Mouse (Mus musculus) embryo, embryonic 10 days (tissue): ENCODE data around the gene Uhrf1bp1.

Source experiments
- DNase-seq: peaks from one replicate; pipeline ENCODE4 v3.0.0-alpha.2; 2015; ENCODE audit warnings: low spot score

Gene Uhrf1bp1

DNA sequence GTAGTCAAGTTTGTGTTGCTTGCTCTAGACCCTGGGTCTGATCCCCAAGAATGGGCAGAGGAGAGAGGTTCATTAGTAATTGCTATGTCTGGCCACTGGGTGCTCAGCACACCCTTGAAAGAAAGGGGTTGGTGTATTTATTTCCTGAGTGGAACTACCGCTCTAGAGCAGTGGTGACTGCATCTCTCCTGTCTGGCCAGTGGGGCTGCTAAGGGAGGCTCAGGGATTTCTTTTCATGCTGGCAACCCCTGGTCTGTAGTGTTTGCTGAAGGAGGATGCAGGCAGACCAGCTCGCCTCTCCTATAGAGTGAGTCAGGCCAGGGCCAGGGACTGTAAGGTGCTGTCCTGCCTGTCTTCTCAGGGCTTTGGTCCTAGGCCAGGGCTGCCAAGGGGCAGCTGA is 90.9 kb downstream of the Uhrf1bp1 start:
- DNase-seq, result no peak
